Mouse (Mus musculus) midbrain, postnatal 0 days (tissue): ENCODE data around the gene Epb41l3. TPM values are rescaled to one million over a fixed set of nuclear protein-coding genes. Genes with fewer than 3 reads are reported as not detected.

ENCODE experiments used
- ATAC-seq: fragments of 200-750 bp; cut with Nextera tagmentation; 2 replicates; pipeline ENCODE4 v1.8.0; 2017; ENCODE audit warnings: moderate number of reproducible peaks, mild to moderate bottlenecking, moderate TSS enrichment, moderate library complexity; ENCODE audit not compliant: low FRiP score
- DNase-seq: peaks from one replicate; pipeline ENCODE4 v3.0.0-alpha.2; 2015; ENCODE audit warnings: low spot score
- H3K27ac ChIP-seq: fragments of 300-500 bp; sonication (generic); 2 replicates; pipeline ENCODE4 v1.5.1; 2014; ENCODE audit warnings: low read depth, mild to moderate bottlenecking, low read length, mixed read lengths
- H3K27me3 ChIP-seq: fragments of 300-500 bp; sonication (generic); 2 replicates; pipeline ENCODE4 v1.6.1; 2014; ENCODE audit warnings: low read length, control low read depth, mixed read lengths; ENCODE audit not compliant: insufficient read depth
- H3K36me3 ChIP-seq: fragments of 300-500 bp; sonication (generic); 2 replicates; pipeline ENCODE4 v1.6.1; 2014; ENCODE audit warnings: low read length, control low read depth, mixed read lengths; ENCODE audit not compliant: insufficient read depth
- H3K4me1 ChIP-seq: fragments of 300-500 bp; sonication (generic); 2 replicates; pipeline ENCODE4 v1.6.1; 2014; ENCODE audit warnings: mild to moderate bottlenecking, control low read depth, antibody characterized with exemption, low read length, mixed read lengths; ENCODE audit not compliant: insufficient read depth
- H3K4me2 ChIP-seq: fragments of 300-500 bp; sonication (generic); 2 replicates; pipeline ENCODE4 v1.6.1; 2014; ENCODE audit warnings: low read depth, mild to moderate bottlenecking, low read length, mixed read lengths; ENCODE audit not compliant: poor library complexity, severe bottlenecking
- H3K4me3 ChIP-seq: fragments of 300-500 bp; sonication (generic); 2 replicates; pipeline ENCODE4 v1.5.1; 2014; ENCODE audit warnings: low read depth, mild to moderate bottlenecking, low read length, moderate library complexity
- H3K9ac ChIP-seq: fragments of 300-500 bp; sonication (generic); replicated peaks from 2 replicates; pipeline ENCODE4 v1.6.1; 2014; ENCODE audit warnings: mild to moderate bottlenecking, low read length, moderate library complexity, mixed read lengths; ENCODE audit not compliant: poor library complexity, severe bottlenecking
- H3K9me3 ChIP-seq: fragments of 300-500 bp; sonication (generic); 2 replicates; pipeline ENCODE4 v1.6.1; 2016; ENCODE audit warnings: low read length, control low read depth
- CTCF ChIP-seq: IDR thresholded peaks from 2 replicates; pipeline ENCODE4 v1.5.1; 2016; ENCODE audit warnings: antibody characterized with exemption, mild to moderate bottlenecking
- WGBS: fragments of 180-500 bp; shearing (Covaris S2); extraction: QIAGEN DNeasy Blood & Tissue Kit; methylation state at CpG from one replicate; pipeline ENCODE4 v1.1.7; 2014; 5-methylcytosine and 5-hydroxymethylcytosine counted together
- polyA plus RNA-seq: library from polyadenylated mRNA; unstranded; fragments of >200 nt; fragmentation: Nextera tagmentation; extraction: Ambion mirVana; gene quantifications from 2 replicates; pipeline ENCODE4 v1.2.1, GENCODE M21; 2015
- total RNA-seq: library from RNA; depleted of rRNA; stranded (reverse); fragments of >200 nt; gene quantifications from 2 replicates; pipeline ENCODE4 v1.2.3, GENCODE M21; 2014; rRNA removed

Gene Epb41l3
- total RNA-seq: 87.5 and 102 TPM in 2 replicates
- 68.8 and 72.1 TPM in 2 replicates for polyA plus RNA-seq

DNA sequence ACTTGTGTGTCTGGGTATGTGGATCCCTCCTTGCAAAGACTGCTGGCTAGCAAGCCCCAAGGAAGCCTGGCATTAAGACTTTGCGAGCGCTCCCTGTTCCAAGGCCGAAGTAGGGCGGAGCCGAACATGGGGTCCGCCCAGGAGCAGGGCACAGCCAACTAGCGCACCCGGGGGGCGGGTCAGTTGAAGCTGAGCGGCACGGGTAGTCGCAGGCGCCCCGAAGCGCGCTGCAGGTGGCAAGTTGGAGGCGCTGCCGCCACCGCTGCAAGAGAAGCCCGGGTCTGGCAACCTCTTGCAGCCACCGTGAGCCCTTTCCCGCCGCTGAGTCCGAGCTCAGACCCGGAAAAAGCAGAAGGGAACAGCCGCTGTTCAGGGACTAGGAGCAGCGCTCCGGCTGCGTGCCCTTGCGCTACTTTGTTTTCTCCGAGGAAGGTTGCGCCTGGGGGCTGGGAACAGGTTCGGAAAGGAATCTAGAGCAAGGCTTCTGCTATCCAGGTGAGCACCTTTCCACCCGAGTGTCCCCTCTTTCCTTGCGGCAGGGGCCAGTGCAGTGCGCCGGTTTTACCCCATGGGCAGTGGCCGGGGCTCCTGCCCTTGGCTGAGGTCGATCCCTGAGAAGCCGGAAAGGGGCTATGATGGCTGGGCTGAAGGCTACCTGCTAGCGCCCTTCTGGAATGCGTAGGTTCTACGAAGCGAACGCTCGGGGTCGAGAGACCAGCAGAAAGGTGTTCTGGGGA, at the start of gene Epb41l3:
TSS of gene Epb41l3 (plus strand) at position 183 of the 737 bp plus-strand sequence.
- peak within 1 kb of the TSS; percentile 66 for H3K4me3 ChIP-seq
- peak within 1 kb of the TSS; percentile 55 for H3K27ac ChIP-seq
- H3K4me1 ChIP-seq: peaks cover 6% of the 10 kb centered on the region; the same call in 1 of the 2 replicates
- no peaks in the 10 kb centered on the region for H3K36me3 ChIP-seq
- peak within 1 kb of the TSS; percentile 68 for H3K9ac ChIP-seq
- peak; percentile 26; the same call in 1 of the 2 replicates for TF ChIP-seq CTCF
- peaks cover 7% of the 10 kb centered on the region; the same call in 1 of the 2 replicates for H3K27me3 ChIP-seq
- ATAC-seq: peak; percentile 92
- under 1% methylated on average over 47 of the region's 47 CpGs for WGBS
- no peaks in the 10 kb centered on the region for H3K9me3 ChIP-seq
- peak within 1 kb of the TSS; percentile 98 for H3K4me2 ChIP-seq
- DNase-seq: peak; percentile 90

- no peak for TF ChIP-seq CTCF
- Histone ChIP-seq H3K4me3 (no peak overlapping the region), H3K9me3 (no peaks in the 10 kb centered on the region), H3K4me1 (no peaks in the 10 kb centered on the region), H3K36me3 (no peaks in the 10 kb centered on the region), H3K27me3 (no peaks in the 10 kb centered on the region), H3K4me2 (no peak overlapping the region), H3K9ac (no peak overlapping the region), H3K27ac (no peak overlapping the region)
- no peak for DNase-seq
- WGBS: 81% methylated on average over 12 of the region's 12 CpGs
- no peak for ATAC-seq
Observed at GRCm38 (mm10) chr17:69038760-69039675, 36.5 kb upstream of the Epb41l3 start.

- no peak for ATAC-seq
- no peak for TF ChIP-seq CTCF
- H3K36me3 ChIP-seq: no peaks in the 10 kb centered on the region
Observed at GRCm38 (mm10) chr17:69041516-69041915, 34.0 kb upstream of the Epb41l3 start.

GRCm38 (mm10) chr17:69048826-69049225, 26.7 kb upstream of the Epb41l3 start:
- Histone ChIP-seq H3K4me2 (no peak overlapping the region), H3K36me3 (no peaks in the 10 kb centered on the region), H3K27me3 (no peaks in the 10 kb centered on the region), H3K9ac (no peak overlapping the region), H3K4me3 (no peak overlapping the region), H3K9me3 (no peaks in the 10 kb centered on the region), H3K4me1 (no peaks in the 10 kb centered on the region), H3K27ac (no peak overlapping the region)
- ATAC-seq (no peak), DNase-seq (no peak)
- WGBS: 78% methylated on average over 3 of the region's 3 CpGs
- TF ChIP-seq CTCF: no peak

More at GRCm38 (mm10) chr17:69041516-69041915, 34.0 kb upstream of the Epb41l3 start:
- H3K4me3 ChIP-seq: no peak overlapping the region
- no peak overlapping the region for H3K9ac ChIP-seq
- H3K27ac ChIP-seq: no peak overlapping the region
- no peak overlapping the region for H3K4me2 ChIP-seq
- WGBS: 78% methylated on average over 4 of the region's 4 CpGs
- peak; percentile 54 for DNase-seq
- H3K27me3 ChIP-seq: no peaks in the 10 kb centered on the region
- H3K9me3 ChIP-seq: no peaks in the 10 kb centered on the region
- no peaks in the 10 kb centered on the region for H3K4me1 ChIP-seq

DNA sequence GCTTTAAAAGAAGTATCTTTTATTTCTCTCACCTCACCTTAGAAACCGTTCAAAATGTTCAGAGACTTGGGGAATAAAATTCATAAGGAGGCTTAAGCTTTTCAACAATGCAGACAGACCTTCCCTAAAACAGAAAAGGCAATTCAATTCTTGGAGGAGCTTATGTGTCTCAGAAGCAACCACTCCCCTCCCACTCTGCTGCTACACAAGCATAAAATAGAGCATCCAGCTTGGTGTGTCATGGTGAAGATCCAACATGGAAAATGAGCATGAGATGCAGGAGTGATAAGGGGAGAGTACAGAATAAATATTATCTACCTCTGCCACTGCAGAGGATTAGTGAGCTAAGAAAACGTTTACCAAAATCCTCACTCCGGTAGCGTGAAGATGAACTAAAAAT, 21.5 kb upstream of the Epb41l3 start:
- DNase-seq: no peak
- H3K4me1 ChIP-seq: no peaks in the 10 kb centered on the region
- no peak overlapping the region for H3K4me2 ChIP-seq
- H3K36me3 ChIP-seq: no peaks in the 10 kb centered on the region
- no peaks in the 10 kb centered on the region for H3K9me3 ChIP-seq
- no peak overlapping the region for H3K9ac ChIP-seq
- ATAC-seq: no peak
- H3K4me3 ChIP-seq: no peak overlapping the region
- no peak for TF ChIP-seq CTCF
- H3K27ac ChIP-seq: no peak overlapping the region
- WGBS: 60% methylated on average over 4 of the region's 4 CpGs
- H3K27me3 ChIP-seq: no peaks in the 10 kb centered on the region
